Mouse (Mus musculus) myocyte (in vitro differentiated cells): ENCODE measurements around the gene Acss2.

ENCODE experiments used
- CEBPB ChIP-seq: IDR thresholded peaks from 2 replicates; pipeline ENCODE4 v1.6.1; 2011; ENCODE audit warnings: mild to moderate bottlenecking, moderate library complexity; ENCODE audit not compliant: poor library complexity, insufficient read depth, severe bottlenecking
- MAX ChIP-seq: IDR thresholded peaks from one replicate; pipeline ENCODE4 v1.6.1; 2011; ENCODE audit warnings: low read depth, mild to moderate bottlenecking, control low read depth
- MYOD1 ChIP-seq, 3 experiments: IDR thresholded peaks; one replicate each; pipeline ENCODE4 v1.6.1; 2011; ENCODE audit warnings: control low read depth in 2 of 3, low read depth in 2 of 3, mild to moderate bottlenecking in 2 of 3, moderate library complexity in 1 of 3; ENCODE audit not compliant: insufficient read length in 2 of 3, control insufficient read depth in 1 of 3
- MYOG ChIP-seq, 3 experiments: IDR thresholded peaks; one replicate each; pipeline ENCODE4 v1.6.1; 2011; ENCODE audit warnings: control low read depth in 2 of 3, low read depth in 2 of 3, mild to moderate bottlenecking in 2 of 3; ENCODE audit not compliant: insufficient read length in 2 of 3, control insufficient read depth in 1 of 3, insufficient read depth in 1 of 3
- POLR2A ChIP-seq: IDR thresholded peaks from one replicate; pipeline ENCODE4 v1.6.1; 2011; ENCODE audit warnings: low read depth, mild to moderate bottlenecking, control low read depth, moderate library complexity; ENCODE audit not compliant: insufficient read length
- TCF12 ChIP-seq: IDR thresholded peaks from one replicate; pipeline ENCODE4 v1.6.1; 2011; ENCODE audit warnings: mild to moderate bottlenecking, control low read depth; ENCODE audit not compliant: poor library complexity, insufficient read depth, severe bottlenecking
- USF1 ChIP-seq: IDR thresholded peaks from one replicate; pipeline ENCODE4 v1.6.1; 2011; ENCODE audit warnings: low read depth, mild to moderate bottlenecking, control low read depth, moderate library complexity

DNA sequence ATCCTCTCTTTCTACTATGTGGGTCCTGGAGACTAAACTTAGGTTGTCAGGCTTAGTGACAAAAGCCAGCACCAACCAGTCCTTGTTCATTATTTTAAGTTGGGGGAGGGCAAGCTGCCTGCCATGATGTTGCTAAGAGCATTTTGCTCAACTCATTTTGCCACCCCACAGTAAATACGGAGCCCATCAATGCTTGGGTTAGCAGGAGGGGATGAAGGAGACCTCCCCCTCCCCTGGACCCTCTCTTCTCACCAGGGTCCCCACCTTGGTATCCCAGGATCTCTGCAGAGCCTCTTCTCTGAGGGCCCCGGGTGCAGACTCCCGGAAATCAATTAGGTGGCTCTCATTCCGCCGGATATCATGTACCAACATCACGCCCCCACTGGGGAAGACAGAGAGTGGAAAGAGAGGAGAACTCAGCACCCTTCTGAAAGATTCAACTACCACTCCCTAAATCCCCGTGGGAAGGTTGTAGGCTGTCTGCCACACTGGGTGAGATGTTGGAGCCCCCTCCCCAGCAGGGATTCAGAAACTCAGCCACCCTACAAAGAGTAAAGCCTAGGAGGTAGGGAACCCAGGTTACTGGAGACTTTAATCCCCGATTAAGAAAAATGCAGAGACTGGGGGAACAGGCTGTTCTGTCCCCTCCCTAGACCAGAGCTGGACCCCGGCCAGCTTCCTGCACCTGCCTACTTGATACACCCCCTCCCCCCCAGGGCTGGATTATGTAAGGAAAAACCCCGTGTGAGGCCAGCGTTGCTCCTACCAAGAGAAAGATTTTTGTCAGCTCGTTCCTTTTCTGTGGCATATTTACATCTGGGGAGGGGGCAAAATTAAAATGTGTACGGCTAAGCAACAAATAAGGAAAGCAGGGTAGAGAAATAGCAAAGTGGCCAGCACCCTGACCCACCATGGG lies 13.1 kb upstream of the Acss2 start:
- TF ChIP-seq MYOD1 (IDR thresholded peaks at IDR 0.05; ENCODE audit: control insufficient read depth in 1 of 3, insufficient read length in 2 of 3, low read depth in 2 of 3) (no peak), POLR2A (no peak), USF1 (no peak), MYOG (IDR thresholded peaks at IDR 0.05; ENCODE audit: control insufficient read depth in 1 of 3, insufficient read depth in 1 of 3, insufficient read length in 2 of 3, low read depth in 2 of 3) (no peak), CEBPB (no peak), MAX (no peak), TCF12 (no peak)
